Mouse (Mus musculus) liver, embryonic 14.5 days (tissue): ENCODE measurements around the gene 4921511M17Rik. TPM values are rescaled to one million over a fixed set of nuclear protein-coding genes. Genes with fewer than 3 reads are reported as not detected.
A peak's percentile ranks its signal among the peaks of the same experiment; 100 is the strongest.
"Not testable (repeated sequence)": the region's sequence is repeated elsewhere in the genome, so short reads cannot be mapped to it uniquely, and the experiment has no call there.

ENCODE experiments used
- ATAC-seq: fragments of 200-750 bp; cut with Nextera tagmentation; 2 replicates; pipeline ENCODE4 v1.8.0; 2017; ENCODE audit warnings: moderate number of reproducible peaks, mild to moderate bottlenecking, moderate library complexity; ENCODE audit not compliant: insufficient read depth
- DNase-seq, 3 experiments: peaks; one replicate each; pipeline ENCODE4 v3.0.0-alpha.2; 2012 to 2013; ENCODE audit warnings: low read depth in 3 of 3, low spot score in 3 of 3
- H3K27ac ChIP-seq: fragments of 300-500 bp; sonication (generic); 2 replicates; pipeline ENCODE4 v1.5.1; 2014; ENCODE audit warnings: moderate library complexity, mild to moderate bottlenecking, control low read depth, inconsistent platforms
- H3K27me3 ChIP-seq: fragments of 300-500 bp; sonication (generic); 2 replicates; pipeline ENCODE4 v1.6.1; 2014; ENCODE audit warnings: mild to moderate bottlenecking, low read length, moderate library complexity; ENCODE audit not compliant: control insufficient read depth, insufficient read depth
- H3K36me3 ChIP-seq: fragments of 300-500 bp; sonication (generic); replicated peaks from 2 replicates; pipeline ENCODE4 v1.6.1; 2014; ENCODE audit warnings: low read depth; ENCODE audit not compliant: control insufficient read depth, insufficient read depth
- H3K4me1 ChIP-seq, 2 experiments: fragments of 200-500 bp in 1 of 2; fragments of 300-500 bp in 1 of 2; sonication (generic) in 1 of 2; replicated peaks; 2 replicates each; pipeline ENCODE4 v1.6.1; 2012 to 2014; ENCODE audit warnings: antibody characterized with exemption in 1 of 2, inconsistent platforms in 1 of 2, low read length in 1 of 2; ENCODE audit not compliant: control insufficient read depth in 2 of 2, insufficient read depth in 2 of 2
- H3K4me2 ChIP-seq: fragments of 300-500 bp; sonication (generic); 2 replicates; pipeline ENCODE4 v1.6.1; 2014; ENCODE audit warnings: low read depth, mild to moderate bottlenecking, control low read depth, moderate library complexity
- H3K4me3 ChIP-seq, 2 experiments: fragments of 200-500 bp in 1 of 2; fragments of 300-500 bp in 1 of 2; sonication (generic) in 1 of 2; 2 replicates each; pipeline ENCODE4 v1.5.1; 2012 to 2014; ENCODE audit warnings: low read depth in 2 of 2, low read length in 2 of 2, mild to moderate bottlenecking in 2 of 2, control low read depth in 1 of 2, inconsistent platforms in 1 of 2, moderate library complexity in 1 of 2; ENCODE audit not compliant: insufficient read depth in 1 of 2
- H3K9ac ChIP-seq: fragments of 300-500 bp; sonication (generic); replicated peaks from 2 replicates; pipeline ENCODE4 v1.6.1; 2014; ENCODE audit warnings: mild to moderate bottlenecking, control low read depth, moderate library complexity
- H3K9me3 ChIP-seq: fragments of 300-500 bp; sonication (generic); 2 replicates; pipeline ENCODE4 v1.6.1; 2016; ENCODE audit warnings: low read length, mixed read lengths; ENCODE audit not compliant: control insufficient read depth
- CTCF ChIP-seq: IDR thresholded peaks from 2 replicates; pipeline ENCODE4 v1.5.1; 2016; ENCODE audit warnings: antibody characterized with exemption, low read depth, control low read depth
- EP300 ChIP-seq: IDR thresholded peaks from 2 replicates; pipeline ENCODE4 v1.6.1; 2016; ENCODE audit warnings: antibody characterized with exemption, low read depth
- WGBS: fragments of 180-500 bp; shearing (Covaris S2); extraction: QIAGEN DNeasy Blood & Tissue Kit; methylation state at CpG from one replicate; pipeline ENCODE4 v1.1.7; 2014; ENCODE audit not compliant: insufficient replicate concordance; 5-methylcytosine and 5-hydroxymethylcytosine counted together
- polyA plus RNA-seq, 2 experiments: library from polyadenylated mRNA; depleted of rRNA in 1 of 2; stranded (reverse) in 1 of 2; unstranded in 1 of 2; fragments of >200 nt; fragmentation: Nextera tagmentation in 1 of 2; extraction: Ambion mirVana in 1 of 2; gene quantifications; 2 replicates each; pipeline versions ENCODE4 v1.2.1 to v1.2.3; 2012 to 2014

4921511M17Rik gene
- polyA plus RNA-seq (2012; rRNA removed) (not detected in 2 replicates), polyA plus RNA-seq (2014; fragmentation: Nextera tagmentation; extraction: Ambion mirVana) (not detected in 2 replicates)

- not testable (repeated sequence) for H3K4me2 ChIP-seq, H3K9ac ChIP-seq, H3K4me1 ChIP-seq, ATAC-seq, H3K27ac ChIP-seq, H3K4me3 ChIP-seq, DNase-seq, H3K9me3 ChIP-seq, H3K27me3 ChIP-seq, H3K36me3 ChIP-seq
These were observed at the start of gene 4921511M17Rik for GRCm38 (mm10) chrX:154033727-154034126. 4921511M17Rik (minus strand) TSS chrX:154033827.

GRCm38 (mm10) chrX:154054939-154055338, 21.3 kb upstream of the 4921511M17Rik start, which contains the start of gene Gm10057:
Gm10057 (minus strand) TSS chrX:154055039.
- H3K4me1 ChIP-seq, H3K4me2 ChIP-seq, DNase-seq, H3K9ac ChIP-seq, H3K4me3 ChIP-seq, H3K27me3 ChIP-seq, ATAC-seq, H3K36me3 ChIP-seq, H3K27ac ChIP-seq, H3K9me3 ChIP-seq: not testable (repeated sequence)

DNA sequence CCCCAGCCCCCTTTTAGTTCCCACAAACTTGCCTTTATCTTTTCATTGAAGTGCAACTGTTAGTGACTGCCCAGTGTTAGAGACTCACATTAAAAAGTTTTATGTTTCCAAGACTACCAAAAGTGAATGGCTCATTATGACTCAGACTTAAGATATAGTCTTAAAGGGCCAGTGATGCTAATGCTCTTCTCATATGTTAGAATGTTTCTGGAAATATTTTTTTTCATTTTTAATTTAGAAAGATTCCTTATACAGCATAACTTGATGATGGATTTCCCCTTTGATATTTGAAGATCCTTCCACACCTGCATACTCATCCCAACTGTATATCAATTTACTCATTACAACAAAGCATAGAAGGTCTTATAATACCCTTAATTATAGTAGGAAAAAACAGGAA, 21.1 kb downstream of the 4921511M17Rik start, which contains the start of gene Samt1:
Gene Samt1, minus strand, starts transcription at position 101 of the 400 bp plus-strand sequence.
- not testable (repeated sequence) for DNase-seq, H3K9me3 ChIP-seq, H3K9ac ChIP-seq, H3K27ac ChIP-seq, H3K4me3 ChIP-seq, H3K4me1 ChIP-seq, H3K4me2 ChIP-seq, H3K36me3 ChIP-seq, ATAC-seq, H3K27me3 ChIP-seq

DNA sequence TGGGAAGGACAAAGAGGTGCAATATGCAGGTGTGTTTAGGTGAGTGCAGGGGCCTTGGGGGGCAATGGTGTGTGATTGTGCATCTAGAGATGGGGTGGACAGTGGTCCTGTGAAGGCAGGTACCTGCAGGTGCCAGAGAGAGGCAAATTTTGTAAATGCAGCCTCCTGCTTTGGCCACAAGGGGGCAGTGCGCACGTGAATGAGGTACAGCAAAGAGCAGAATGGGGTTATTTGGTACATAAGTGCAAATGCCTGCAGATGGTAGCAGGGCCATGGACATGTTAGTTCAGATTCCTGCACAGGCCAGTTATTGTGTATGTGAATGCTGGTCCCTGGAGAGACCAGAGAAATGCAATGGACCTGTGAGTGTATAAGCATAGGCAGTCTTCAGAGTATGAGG, 56.7 kb downstream of the 4921511M17Rik start:
- WGBS = no CpG with 5 or more reads among the region's 2 CpGs
- not testable (repeated sequence) for H3K4me1 ChIP-seq, H3K27me3 ChIP-seq, H3K9ac ChIP-seq, H3K36me3 ChIP-seq, H3K4me3 ChIP-seq, DNase-seq, H3K27ac ChIP-seq, H3K9me3 ChIP-seq, ATAC-seq, H3K4me2 ChIP-seq

DNA sequence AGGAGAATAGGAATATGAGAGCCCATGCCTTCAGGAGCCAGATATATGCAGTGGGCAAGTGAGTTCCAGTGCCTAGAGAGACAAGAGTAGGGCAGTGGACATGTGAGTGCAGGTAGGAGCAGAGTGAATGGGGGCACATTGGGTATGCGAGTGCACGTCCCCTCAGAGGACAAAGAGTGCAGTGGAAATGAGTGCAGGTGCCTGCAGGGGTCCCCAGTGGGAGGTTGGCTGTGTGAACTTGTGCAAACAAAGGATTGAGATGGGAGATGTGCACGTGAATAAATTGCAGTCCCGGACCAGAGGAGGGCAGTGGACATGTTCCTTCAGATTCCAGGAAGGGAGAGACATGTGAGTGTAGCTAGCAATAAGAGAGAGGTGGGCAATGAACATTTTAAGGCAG, 57.2 kb downstream of the 4921511M17Rik start:
- not testable (repeated sequence) for H3K4me2 ChIP-seq, H3K36me3 ChIP-seq, H3K9ac ChIP-seq, DNase-seq, ATAC-seq, H3K27ac ChIP-seq, H3K9me3 ChIP-seq, H3K4me1 ChIP-seq, H3K4me3 ChIP-seq, H3K27me3 ChIP-seq
- WGBS = 5% methylated on average over 4 of the region's 4 CpGs

DNA sequence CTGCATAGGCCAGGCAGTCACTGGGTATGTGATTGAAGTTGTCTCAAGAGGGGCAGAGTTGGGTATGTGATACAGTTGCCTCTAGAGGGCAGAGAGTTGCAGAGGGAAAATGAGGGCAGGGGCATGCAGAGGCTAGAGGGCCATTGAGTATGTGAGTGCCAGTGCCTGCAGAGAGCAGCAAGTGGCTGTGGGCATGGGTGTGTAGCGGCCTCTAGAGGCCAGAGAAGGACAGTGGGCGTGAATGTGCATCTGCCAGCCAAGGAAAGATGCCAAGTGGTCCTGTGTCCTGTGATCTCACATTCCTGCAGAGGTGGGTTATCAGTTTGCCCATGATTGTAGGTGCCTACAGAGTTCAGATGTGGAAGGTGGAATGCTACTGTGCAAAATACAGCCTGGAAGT, 59.2 kb downstream of the 4921511M17Rik start:
- no peak for DNase-seq

More for the DNA sequence above, 59.2 kb downstream of the 4921511M17Rik start:
- Histone ChIP-seq H3K36me3 (no peaks in the 10 kb centered on the region), H3K9me3 (no peaks in the 10 kb centered on the region), H3K4me1 (no peaks in the 10 kb centered on the region), H3K9ac (no peak overlapping the region), H3K27ac (no peak overlapping the region), H3K4me2 (no peak overlapping the region), H3K4me3 (no peak overlapping the region), H3K27me3 (no peaks in the 10 kb centered on the region)
- peak; percentile 51 for TF ChIP-seq CTCF
- TF ChIP-seq EP300 = no peak
- 28% methylated on average over 2 of the region's 2 CpGs for WGBS
- ATAC-seq = no peak

Other genes starting within 250 kb of the 4921511M17Rik start
- 0.49 and 0.83 TPM in 2 replicates for gene Spin2c, start 201.6 kb downstream of the 4921511M17Rik start, polyA plus RNA-seq (2012; rRNA removed)
- 2.1 and 2.2 TPM in 2 replicates for gene Spin2c, start 201.6 kb downstream of the 4921511M17Rik start, polyA plus RNA-seq (2014; fragmentation: Nextera tagmentation; extraction: Ambion mirVana)
- not detected in 2 replicates for gene Samt1, start 21.2 kb downstream of the 4921511M17Rik start, polyA plus RNA-seq (2012; rRNA removed)
- not detected in 2 replicates for gene Samt1, start 21.2 kb downstream of the 4921511M17Rik start, polyA plus RNA-seq (2014; fragmentation: Nextera tagmentation; extraction: Ambion mirVana)
- gene Gm10057, start 21.2 kb upstream of the 4921511M17Rik start, polyA plus RNA-seq (2012; rRNA removed) = not detected in 2 replicates
- gene Gm10057, start 21.2 kb upstream of the 4921511M17Rik start, polyA plus RNA-seq (2014; fragmentation: Nextera tagmentation; extraction: Ambion mirVana) = not detected in 2 replicates
- gene Gm15140, start 86.9 kb upstream of the 4921511M17Rik start, polyA plus RNA-seq (2012; rRNA removed) = not detected in 2 replicates
- gene Gm15140, start 86.9 kb upstream of the 4921511M17Rik start, polyA plus RNA-seq (2014; fragmentation: Nextera tagmentation; extraction: Ambion mirVana) = not detected in 2 replicates